Mouse (Mus musculus) frontal cortex, postnatal 25 days (tissue): ENCODE measurements at regions not wholly inside any gene's neighbourhood (a gene's known extent, or its start where the extent isn't known, plus 50 kb on each side); places are given as distances from the start of the nearest gene placed in this dataset.

Source experiments
- DNase-seq, 2 experiments: peaks; one replicate each; pipeline ENCODE4 v3.0.0; 2022; ENCODE audit warnings: low spot score in 2 of 2

DNA sequence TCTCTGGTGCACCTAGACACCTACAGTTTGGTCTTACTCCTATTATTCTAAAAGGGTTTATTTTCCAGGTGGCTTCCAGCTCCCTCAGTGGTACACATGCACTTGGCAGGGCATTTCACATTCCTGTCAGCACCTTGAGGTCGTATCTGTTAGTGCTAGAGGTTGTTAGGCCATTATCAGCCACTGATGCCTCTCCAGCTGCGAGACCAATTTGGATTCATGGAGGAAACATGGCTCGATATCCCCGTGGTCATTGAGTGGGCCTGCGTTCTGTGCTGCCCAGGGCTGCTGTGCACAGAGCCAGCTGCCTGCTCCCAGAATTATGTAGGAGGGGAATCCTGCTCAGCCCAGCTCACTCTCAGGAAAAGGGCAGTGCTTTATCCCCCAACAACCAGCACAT is 60.1 kb upstream of the Irx1 start:
- DNase-seq: no peak

DNA sequence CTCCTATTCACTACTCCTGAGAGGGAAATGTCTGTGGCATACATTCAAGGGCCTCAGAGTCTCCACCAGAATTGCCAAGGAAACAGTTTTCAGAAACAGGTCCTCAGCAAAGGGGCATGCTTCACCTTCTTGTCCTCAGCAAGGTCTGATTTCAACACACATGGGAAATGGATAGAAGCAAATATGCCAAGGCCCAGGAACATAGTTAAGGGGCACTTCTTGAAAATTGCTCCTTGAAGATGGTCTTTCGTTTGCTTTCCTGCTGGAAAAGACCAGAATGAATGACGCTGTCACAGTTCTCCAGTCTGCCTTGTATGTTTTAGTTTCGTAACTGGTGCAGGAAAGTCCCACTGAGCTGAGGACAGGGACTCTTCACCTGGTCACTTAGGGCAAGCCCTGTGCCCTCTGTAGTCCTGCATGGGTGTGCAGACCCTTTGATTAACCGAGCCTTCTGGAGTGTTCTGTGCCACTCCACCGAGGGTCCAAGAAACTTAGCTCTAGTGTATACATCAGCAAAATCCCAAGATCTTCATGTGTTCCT is 80.5 kb upstream of the Irx1 start:
- DNase-seq: no peak

GRCm38 (mm10) chr13:72056469-72056868 is 92.9 kb upstream of the Irx1 start:
- no peak for DNase-seq

DNA sequence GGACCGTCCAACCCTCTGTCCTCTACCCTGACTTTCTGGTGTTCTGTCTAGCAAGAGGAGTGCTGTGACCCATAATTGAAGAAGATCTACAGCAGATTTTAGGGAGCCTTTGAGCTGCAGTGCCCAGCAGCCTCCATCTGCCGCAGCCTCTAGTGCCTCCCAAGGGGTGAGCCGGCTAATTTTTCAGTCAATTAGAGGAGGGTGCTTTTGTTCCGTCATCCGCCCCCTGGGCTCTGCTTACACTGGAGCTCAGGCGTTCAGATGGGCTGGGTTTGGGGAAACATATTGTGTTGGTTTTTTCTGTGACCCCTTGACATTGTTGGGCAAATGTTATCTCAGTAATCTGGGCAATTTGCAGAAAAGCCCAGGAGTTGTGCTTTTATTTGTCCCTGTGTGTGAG is 98.1 kb upstream of the Irx1 start:
- DNase-seq: no peak

GRCm38 (mm10) chr13:72063278-72063761 is 99.8 kb upstream of the Irx1 start:
- DNase-seq: no peak

DNA sequence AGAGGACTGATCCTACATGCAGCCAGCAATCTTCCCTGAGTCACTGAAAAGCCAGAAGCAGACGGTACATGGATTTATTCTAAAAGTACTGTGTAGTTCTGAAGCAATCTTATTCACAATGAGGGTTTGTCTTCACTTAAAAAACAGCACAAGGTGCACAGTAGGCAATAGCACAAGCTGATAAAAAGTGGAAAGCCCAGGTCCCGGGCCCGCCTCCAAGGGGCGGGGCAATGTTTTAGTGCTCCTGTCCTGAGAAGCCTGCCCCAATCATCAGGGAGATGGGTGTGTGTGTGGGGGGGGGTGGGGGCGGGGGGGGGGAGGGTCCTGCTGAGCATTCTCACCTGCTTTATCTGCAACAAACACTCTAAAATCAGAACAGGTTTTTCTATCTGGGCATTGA is 133.1 kb upstream of the Irx1 start:
- no peak for DNase-seq

DNA sequence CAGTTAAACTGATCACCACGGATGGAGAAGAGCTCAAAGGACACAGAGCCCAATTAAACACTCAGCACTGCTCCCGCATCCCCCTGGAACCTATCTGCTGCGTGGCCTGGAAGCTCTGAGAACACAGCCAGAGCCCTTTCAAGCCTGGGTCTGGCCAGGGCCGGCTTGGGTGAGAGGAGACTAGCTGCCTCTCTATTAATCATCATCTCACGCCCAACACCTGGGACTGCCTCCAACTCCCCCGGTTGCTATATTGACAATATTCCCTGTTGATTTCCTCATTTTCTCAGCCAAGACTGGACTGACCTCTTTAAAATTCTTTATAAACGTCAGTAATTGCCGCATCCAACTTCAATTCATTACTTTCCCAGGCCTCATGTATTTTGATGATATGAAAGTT is 133.7 kb upstream of the Irx1 start:
- DNase-seq: no peak

GRCm38 (mm10) chr13:72097811-72098210 is 134.3 kb upstream of the Irx1 start:
- DNase-seq: no peak

DNA sequence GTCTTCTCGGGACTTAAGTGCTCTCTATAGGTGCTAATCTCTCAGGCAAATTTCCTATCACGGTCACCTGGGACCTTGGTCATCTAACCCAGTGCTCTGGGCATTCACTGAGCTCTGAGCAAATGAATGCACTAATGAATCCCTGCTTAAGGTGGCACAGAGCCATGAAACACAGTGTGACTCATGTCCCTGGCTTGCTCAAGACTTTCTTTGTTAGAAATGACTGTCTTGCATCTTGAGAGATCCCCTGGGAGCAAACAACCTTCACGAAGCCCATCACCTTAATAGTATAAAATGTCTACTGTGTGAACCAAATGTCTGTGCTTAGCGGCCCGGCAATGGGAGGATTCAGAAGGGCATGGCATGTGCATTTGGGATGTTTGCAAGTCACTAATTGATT is 137.2 kb upstream of the Irx1 start:
- no peak for DNase-seq

DNA sequence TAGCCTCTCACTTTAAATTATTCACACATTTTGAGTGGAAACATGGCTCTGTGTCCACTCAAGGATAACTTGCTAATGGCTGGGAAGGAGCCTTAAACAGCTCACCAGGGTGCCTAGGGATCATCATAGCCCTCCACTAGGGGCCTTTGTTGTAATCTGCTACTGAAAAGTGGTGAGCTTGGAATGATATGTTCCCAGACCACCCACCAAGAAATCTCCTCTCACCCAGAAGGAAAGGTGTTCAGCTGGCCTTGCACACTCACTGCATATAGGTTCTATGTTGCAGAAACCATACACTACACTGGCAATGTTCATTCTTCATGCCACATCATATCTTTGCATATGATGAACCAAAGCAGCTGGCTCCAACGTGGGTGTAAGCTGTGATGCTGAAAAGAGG is 145.1 kb upstream of the Irx1 start:
- no peak for DNase-seq

DNA sequence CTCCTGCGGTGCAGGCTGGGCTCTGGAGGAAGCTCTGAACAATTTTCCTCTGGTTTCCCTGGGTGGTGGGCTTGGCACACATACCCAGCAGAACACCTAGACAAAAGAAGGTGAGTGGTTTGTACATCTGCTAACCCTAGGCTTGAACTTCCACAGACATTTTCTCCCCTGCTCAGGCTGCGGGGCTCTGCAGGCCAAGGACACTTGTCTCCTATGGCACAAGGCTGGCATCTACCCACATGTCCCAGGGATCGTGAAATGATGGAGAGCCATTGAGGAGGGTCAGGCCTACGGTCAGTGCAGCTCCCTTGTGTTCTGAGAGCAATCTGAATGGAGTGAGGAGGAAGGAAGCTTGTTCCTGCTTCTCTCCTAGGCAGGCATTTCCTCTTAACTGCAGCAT is 150.4 kb upstream of the Irx1 start:
- DNase-seq: no peak

GRCm38 (mm10) chr13:72114776-72115663 is 151.5 kb upstream of the Irx1 start:
- DNase-seq: no peak

- no peak for DNase-seq
Measured at GRCm38 (mm10) chr13:72120467-72120866, 156.9 kb upstream of the Irx1 start.

DNA sequence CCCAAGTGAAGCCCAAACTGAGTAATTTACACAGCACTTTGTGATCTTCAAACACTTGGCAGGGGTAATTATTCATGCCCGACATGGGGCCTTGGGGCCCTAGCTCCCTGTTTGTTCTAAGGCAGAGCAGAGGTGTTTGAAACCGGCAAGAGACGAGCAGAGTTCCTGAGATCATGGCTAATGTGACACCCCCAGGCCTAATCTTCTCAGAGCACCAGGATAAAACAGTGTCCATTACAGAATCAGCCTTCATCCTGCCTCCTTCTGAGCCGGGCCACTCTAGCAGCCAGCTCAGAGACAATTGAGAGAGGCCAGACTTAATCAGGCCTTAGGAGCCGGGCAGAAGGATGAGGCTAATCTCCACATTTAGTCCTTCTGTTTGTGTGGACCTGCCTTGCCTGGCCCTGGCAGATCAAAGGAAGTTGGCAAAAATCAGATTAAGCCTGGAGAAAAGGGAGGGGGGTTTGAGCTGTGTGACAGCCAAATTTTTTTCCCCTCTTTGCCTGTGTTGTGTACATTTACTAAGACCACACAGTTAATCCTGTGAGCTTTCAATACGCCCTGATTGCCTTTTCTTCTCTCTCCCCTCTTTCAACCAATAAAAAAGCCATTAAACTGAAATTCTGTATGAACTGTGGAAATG is 157.5 kb upstream of the Irx1 start:
- no peak for DNase-seq

DNA sequence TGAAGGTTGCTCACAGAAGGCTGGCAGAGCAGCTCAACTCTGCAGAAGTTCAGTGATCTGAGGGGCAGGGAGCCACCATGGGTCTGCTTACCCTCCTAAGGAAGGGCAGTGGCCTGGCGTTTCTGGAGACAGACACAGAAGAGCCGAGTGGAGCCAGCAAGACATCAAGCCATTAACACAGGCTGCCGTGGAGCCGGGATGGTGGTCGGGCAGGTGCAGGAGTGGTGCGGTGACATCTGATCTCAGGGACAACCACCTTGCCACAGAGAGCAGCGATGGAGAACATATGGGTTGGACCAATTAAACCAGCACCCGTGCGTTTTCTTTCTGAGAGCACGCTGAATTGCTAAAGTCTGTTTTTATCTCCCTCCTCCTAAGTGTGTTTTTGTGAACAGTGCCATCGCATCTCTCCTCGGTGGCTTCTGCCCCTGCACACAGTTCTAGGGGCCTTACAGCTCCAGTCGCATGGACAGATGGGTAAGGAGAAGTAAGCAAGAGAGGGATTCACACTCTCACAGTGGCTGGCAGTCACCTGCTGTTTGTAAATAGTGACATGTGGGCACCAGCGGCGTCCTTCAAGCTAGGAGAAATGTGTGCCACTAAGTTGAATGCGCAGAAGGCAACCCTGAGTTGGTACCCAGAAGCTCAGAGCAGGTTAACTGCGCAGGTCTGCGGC is 158.2 kb upstream of the Irx1 start:
- DNase-seq: no peak

DNA sequence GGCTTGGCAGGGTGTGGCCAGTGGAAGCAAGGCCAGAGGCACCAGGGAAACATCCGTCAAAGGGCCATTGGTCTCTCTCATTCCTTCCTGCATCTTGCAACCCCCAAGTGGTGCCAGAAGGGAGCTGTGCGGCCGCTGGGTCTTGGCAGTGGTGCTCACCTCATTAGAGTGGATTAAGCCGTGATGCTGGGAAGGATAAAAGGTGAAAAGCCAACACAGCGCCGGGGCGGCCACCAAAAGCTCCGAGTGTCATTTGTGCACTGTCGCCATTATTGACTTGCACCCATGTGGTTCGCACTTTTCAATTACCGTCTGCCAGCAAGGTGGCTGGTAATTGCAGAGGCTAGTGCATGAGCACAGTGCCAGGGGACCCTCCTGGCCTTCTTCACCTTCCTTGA is 158.7 kb upstream of the Irx1 start:
- no peak for DNase-seq

GRCm38 (mm10) chr13:72128306-72128705 is 164.8 kb upstream of the Irx1 start:
- no peak for DNase-seq

DNA sequence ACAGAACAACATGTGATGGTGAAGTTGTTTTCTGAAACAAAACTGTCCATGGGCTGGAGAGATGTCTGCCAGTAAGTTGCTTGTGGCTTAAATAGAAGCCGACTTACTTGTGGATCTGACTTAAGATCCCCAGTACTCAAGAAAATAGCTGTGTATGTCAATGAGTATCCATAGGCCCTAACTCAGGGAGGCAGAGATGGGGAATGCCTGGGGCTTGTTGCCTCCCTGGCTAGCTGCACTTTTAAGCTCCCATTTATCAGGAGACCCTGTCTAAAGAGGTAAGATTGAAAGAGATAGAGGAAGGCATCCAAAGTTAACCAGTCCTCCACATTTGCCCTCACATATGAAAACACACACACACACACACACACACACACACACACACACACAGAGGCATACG is 167.8 kb upstream of the Irx1 start:
- no peak for DNase-seq

DNA sequence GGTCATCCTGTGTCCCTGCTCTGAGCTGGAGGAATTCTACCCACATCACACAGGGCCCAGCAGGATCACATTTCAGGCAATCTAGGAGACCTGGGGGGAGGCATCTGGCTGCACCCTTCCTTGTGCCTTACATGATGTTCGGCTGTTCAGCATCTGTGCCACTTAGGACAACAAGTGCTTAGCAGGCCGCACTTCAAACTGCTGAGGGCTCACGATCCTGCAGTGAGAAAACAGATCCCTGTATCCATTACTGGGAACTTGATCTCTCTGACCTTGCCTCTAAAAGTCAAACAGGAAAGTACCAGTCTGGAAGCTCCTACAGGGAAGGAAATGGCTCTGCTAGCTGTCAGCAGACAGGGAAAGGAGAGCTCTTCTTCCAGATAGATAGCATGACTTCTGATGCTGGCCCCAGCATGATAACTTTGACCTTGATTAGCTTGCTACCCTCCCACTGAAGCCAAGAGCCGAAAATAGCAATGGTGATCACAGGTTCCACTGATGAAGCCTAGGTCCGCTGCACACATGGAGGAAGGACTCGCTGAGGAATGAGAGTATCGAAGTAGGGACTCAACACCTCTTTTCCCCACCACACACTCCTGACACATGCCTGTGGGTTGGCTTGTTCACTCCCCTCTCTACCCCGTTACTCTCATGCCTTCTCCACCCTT is 170.7 kb upstream of the Irx1 start:
- no peak for DNase-seq

GRCm38 (mm10) chr13:72166225-72166624 is 202.7 kb upstream of the Irx1 start:
- DNase-seq: no peak

DNA sequence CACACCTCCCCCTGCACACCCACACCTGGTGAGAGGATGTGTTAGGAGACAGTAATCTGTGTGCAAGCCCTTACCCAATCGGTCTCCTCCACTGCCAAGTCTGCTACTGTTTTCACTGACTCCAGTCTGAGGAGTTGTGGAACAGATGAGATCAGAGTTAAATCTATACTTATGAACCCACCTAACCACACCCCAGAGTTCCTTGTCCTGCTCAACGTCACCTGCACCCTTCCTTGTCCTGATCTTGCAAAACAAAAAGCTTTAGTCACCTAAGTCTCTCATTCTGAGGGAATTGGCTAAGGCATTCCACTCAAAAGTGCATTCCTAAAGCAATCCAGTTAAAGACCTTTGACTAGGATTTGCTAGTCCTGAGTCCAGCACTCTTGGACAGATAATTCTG is 203.9 kb upstream of the Irx1 start:
- no peak for DNase-seq

- DNase-seq: no peak
Measured at GRCm38 (mm10) chr13:72183636-72184035, 220.1 kb upstream of the Irx1 start.
